Mouse (Mus musculus) lung, postnatal 10 days (tissue): ENCODE data around the gene Faap24.
A peak's percentile ranks its signal among the peaks of the same experiment; 100 is the strongest.

Experiments
- DNase-seq: peaks from one replicate; pipeline ENCODE4 v3.0.0; 2021

Gene Faap24

DNA sequence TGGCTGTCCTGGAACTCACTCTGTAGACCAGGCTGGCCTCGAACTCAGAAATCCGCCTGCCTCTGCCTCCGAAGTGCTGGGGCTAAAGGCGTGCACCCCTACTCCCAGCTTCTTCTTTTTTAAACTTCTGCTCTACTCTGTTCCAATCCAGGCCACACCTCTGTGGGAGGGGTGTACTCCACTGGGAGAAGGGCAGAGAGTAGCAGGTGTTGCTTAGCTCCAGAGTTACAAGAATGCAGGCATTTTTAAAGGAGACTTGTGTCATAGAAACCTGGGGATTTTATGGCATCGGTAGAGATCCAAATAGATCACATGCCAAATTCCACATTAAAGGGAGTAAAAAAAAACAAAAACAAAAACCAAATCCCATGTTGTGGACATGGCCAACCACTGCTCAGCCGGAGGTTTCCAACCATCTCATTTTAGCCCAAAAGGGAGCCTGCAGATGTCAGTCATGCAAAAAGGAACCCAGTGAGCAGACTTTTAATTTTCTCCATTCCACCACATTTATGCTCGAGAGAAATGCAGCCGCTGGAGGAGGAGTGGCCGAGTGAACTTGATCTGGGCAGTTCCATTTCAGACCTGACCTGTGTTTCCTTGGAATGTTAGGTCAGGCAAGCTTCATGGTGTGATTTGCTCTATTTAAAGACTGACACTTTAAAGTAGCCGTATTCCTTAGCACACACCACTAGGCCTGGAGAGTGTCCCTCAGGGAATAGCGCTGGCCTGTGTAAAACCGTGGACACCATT lies 31.3 kb downstream of the Faap24 start:
- no peak for DNase-seq

DNA sequence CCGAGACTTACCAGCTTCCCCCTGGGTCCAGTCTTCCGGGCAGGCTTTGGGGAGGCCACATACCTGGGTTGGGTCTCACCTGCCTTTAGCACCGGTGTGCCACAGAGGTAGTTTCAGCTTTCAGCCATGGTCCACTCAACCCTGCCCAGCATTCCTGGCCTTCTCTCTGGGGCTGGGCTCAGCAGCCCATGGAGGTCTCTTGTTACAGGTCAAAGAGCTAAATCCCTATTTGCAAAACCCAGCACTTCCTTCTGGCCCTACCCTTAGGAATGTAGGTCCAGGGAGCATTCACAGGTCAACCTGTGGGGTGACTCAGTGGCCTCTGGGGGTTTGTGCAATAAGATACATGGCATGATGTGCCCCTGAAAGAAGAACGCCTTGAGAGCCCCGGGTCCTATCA lies 33.8 kb downstream of the Faap24 start:
- DNase-seq: no peak

DNA sequence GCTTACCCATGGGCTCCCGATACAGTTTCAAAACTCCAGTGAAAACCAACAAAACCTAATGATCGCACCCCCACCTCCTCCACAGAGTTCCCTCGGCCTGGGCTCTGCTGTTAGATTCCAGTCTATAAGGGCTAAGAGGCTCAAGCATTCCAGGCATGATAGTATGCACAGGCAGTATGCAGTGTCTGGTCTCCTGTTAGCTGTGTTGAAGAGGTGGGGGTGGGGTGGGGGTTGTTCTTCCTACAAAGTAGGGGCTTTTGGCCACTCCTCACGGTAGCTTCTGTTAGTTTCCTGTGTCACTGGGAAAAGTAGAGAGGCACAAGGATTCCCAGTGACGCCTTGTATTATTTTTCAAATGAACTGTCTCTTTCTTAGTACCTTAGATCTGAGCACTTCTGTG lies 34.4 kb downstream of the Faap24 start:
- DNase-seq: no peak

DNA sequence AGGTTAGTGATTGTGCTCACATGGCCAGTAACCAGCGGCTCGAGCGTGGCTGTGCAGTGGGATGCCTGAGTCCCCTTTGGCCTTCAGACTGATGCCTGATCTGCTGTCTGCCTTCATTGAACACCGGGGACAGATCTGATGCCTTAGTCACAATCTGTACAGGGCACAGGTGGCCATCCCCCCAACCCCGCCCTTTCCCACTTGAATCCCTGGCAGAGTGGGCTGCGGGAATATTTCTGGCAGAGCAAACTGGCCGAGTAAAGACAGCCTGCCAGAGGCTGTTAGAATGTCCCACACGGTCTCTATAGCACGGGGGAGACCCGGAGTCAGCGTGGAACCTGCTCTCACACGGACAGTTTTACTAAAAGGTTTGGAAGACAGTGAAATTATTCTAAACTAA lies 39.0 kb downstream of the Faap24 start:
- no peak for DNase-seq

DNA sequence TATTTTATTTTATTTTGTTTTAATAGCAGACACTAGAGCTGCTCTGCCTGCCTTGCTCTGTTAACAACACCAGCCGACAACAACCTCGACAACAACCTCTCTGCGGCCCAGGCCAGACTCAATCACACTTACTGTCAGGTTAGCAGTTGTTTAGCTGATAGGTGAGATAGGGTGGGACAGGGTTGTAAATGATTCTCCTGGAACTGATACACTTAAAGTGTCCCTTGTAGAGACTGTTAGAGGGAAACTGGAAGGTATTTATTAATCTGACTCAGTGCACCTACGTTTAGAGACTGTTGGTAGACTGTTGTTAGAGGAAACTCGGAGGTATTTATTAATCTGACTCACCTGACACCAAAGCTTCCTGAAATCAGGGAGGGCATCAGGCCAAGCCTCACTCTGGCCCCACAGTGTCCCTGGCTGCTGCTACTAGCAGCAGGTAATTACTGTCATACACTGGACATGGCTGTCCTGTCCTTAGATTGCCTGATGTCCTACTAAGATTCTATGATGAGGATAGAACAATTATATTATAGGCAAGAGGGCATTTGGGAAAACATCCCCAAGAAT lies 41.2 kb downstream of the Faap24 start:
- DNase-seq: no peak

DNA sequence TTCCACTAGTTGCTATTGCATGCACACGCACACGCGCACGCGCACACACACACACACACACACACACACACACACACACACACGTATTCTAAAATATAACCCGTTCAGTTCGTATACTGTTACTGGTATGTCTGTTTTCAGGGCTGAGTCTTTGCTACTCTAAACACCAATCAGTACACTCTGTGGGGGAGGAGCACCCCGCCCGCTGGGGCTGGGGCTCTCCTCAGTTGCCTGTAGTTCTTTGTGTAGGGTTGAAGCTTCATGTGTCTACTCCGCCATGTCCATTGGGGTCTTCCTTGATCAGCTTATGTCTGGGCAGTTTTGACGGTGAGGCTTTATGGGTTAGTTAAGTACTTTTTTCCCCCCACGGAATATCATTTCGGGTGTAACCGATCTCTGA lies 43.3 kb downstream of the Faap24 start:
- DNase-seq: no peak

DNA sequence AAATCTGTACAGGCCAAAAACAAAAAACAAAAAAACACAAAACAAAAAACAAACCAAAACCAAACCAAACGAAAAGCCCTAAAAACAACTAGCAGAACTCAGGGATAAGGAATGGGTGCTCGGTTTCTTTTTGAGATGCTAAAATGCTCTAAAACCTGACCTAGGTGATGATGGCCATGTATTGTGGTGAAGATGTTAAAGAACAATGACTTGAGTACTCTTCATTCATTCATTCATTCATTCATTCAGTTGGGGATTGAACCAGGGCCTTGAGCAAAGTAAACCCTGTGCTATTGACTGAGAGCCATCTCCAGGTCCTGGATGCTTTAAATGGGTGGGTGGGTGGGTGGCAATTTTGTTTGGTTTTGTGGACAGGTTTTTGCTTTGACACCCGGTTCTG lies 45.5 kb downstream of the Faap24 start:
- DNase-seq: no peak

DNA sequence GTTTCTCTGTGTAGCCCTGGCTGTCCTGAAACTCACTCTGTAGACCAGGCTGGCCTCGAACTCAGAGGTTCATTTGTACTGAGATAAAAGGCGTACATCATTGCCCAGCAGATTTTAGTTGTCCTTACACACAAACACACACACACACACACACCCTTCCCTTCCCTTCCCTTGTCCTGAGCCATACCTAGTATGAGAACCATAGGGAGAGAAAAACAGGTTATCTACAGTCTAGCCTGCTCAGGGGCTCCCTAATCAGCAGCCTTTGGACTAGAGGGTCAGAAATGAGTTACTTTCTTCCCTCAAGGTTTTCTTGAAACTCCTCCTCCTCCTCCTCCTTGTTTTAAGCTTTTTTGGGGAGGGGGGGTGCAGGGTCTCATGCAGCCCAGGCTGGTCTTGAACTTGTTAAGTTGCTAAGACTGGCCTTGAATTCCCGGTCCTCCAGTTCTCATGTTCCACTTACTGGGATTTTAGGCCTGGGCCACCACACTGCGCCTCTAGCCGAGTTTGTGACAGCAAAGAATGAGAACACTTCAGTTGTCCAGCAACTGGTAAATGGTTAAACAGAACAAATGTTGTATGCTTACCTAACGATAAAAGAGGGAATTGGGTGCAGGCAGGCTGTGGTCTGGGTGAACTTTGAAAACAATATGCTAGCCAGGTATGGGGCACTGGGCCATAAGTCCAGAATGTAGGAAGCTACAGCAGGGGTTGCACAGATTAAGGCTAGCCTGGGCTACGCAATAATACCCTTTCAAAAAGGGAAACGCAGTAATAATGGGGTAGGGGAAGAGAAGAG lies 46.6 kb downstream of the Faap24 start:
- no peak for DNase-seq

DNA sequence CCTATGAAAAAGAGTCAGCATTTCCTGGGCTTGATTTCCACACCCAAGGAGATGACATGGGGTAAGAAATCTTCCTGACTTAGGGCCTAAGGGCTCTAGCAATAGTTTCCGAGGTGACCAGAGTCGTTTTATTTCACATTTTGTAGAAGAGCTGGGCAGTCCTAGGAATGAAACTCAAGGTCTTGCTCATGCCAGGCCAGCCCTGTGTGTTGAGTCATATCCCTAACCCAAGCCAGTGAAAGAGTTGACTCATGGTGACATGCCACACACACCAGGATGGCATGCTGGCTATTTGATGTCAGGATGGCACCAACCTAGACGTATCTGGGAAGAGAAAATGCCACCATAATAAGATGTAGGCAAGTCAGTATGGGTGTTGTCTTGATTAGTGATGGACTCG lies 47.6 kb downstream of the Faap24 start:
- no peak for DNase-seq

DNA sequence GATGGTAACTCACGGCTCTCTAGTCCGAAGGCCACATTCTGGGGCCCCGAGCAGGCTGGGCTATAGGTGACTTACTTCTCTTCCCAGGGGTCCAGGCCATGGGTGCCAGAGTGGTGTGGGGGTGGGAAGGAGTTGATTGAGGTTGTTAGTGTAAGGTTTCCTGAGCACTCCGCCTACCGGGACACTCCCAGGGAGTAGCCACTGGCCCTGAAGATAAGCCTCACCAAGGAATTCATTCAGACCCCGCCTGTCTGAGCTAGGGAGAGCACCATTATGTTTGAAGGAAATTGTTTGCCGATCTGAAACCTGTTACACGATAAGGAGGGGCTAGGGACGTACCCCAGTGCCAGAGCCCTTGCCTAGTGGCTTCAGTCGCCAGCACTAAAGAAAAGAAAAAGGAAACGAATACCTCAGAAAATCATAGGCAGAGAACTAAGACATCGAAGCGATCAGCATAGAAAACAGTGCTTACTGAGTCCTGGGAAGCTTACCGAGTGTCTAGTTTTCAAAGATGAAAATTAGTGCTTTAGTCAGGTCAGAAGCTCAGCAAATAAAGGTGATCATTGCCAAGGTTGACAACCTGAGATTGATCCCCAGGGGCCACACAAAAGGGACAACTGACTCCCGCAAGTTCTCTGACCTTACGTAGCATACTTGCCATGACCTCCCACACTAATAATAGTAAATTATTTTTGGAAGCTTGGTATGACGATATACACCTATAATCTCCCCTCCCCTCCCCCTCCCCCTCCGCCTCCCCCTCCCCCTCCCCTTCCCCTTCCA lies 48.5 kb downstream of the Faap24 start:
- peak; percentile 30 for DNase-seq

DNA sequence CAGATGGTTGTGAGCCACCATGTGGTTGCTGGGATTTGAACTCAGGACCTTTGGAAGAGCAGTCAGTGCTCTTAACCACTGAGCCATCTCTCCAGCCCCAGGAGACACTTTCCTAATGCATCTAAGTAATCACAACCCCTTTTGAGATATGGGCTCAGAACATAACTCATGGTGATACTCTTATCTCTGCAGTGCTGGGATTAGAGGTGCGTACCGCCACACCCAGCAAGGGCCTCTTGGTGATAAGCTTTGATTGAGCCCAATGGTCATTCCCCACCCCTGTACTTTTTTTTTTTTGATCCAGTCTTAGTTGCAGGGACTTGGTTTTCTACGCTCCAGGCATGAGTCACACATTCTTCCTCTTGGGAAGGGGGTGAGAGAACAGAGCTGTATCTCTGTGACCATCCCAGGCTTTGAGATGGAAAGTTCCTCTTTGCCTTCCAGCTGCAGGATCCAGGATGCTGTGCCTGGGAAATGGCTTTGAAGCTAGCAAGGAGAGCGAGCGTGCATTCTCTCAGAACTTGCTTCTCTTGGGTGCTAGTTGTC lies 51.8 kb downstream of the Faap24 start:
- DNase-seq: no peak

DNA sequence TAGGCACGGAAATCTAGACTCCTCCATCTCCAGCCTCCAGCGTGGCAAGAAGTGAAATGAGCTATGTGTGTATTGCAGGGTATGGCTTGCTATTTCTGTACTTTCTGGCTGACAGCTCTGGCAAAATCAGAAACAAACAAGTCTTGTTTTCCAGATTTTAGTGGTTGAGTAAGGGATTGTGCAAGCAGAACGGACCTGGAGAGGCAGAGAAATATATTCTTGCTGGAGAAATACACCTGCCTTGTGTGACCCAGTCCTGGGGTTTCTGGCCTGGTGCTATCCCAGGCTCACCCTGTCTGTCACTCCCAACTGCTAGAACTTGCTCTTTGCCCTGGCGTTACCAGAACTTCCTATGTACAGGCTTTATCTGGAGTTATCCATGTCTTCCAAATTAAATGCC lies 54.1 kb downstream of the Faap24 start:
- DNase-seq: no peak
